Mouse (Mus musculus) liver, adult 2 months (tissue): ENCODE measurements around the gene Pnma1.

Experiments
- CTCF ChIP-seq: fragments of 200-500 bp; IDR thresholded peaks from 2 replicates; pipeline ENCODE4 v1.5.1; 2011; ENCODE audit warnings: low read depth, low read length, control low read depth
- POLR2A ChIP-seq: fragments of 200-500 bp; IDR thresholded peaks from 2 replicates; pipeline ENCODE4 v1.6.1; 2011; ENCODE audit warnings: low read length, control low read depth; ENCODE audit not compliant: insufficient read depth; ENCODE audit errors: extremely low read depth

- TF ChIP-seq POLR2A (no peak), CTCF (no peak)
Measured at GRCm38 (mm10) chr12:84176126-84176769, 28.0 kb upstream of the Pnma1 start.
